8 mouse cellular contexts compared by ENCODE assay signal in genomic region chr9:23462949-23463608, GRCm38 (mm10).
DNase-seq lines count a peak whose midpoint lies in the region; ATAC-seq and TF ChIP-seq lines count a peak whose summit lies in the region.

No protein-coding gene starts in this region.

- no peak overlapping the region for H3K4me2 ChIP-seq in forebrain, embryonic 12.5 days
- H3K4me2 ChIP-seq in midbrain, embryonic 12.5 days (replicated peaks), result no peak overlapping the region

- peaks cover 8% of the 10 kb centered on the region for H3K4me1 ChIP-seq in forebrain, embryonic 12.5 days
- H3K4me1 ChIP-seq in midbrain, embryonic 12.5 days, result peaks cover 4% of the 10 kb centered on the region; the same call in 1 of the 2 replicates

- H3K27ac ChIP-seq in gastrocnemius, adult 2 months, result no peak overlapping the region
- no peak overlapping the region for H3K27ac ChIP-seq in forebrain, embryonic 12.5 days
- no peak overlapping the region for H3K27ac ChIP-seq in midbrain, embryonic 12.5 days (replicated peaks)

- intact Hi-C loops in gastrocnemius, adult 2 months (cut with DNase I), result no loop called here

- no peak overlapping the region for H3K4me3 ChIP-seq in gastrocnemius, adult 2 months
- H3K4me3 ChIP-seq in forebrain, embryonic 12.5 days (replicated peaks), result no peak overlapping the region
- no peak overlapping the region for H3K4me3 ChIP-seq in midbrain, embryonic 12.5 days

- no peaks in the 10 kb centered on the region for H3K9me3 ChIP-seq in forebrain, embryonic 12.5 days
- H3K9me3 ChIP-seq in midbrain, embryonic 12.5 days, result no peaks in the 10 kb centered on the region

- no peak overlapping the region for H3K9ac ChIP-seq in forebrain, embryonic 12.5 days
- H3K9ac ChIP-seq in midbrain, embryonic 12.5 days (replicated peaks), result no peak overlapping the region

- no peaks in the 10 kb centered on the region for H3K27me3 ChIP-seq in forebrain, embryonic 12.5 days
- no peaks in the 10 kb centered on the region; the same call in 1 of the 2 replicates for H3K27me3 ChIP-seq in midbrain, embryonic 12.5 days

- H3K36me3 ChIP-seq in forebrain, embryonic 12.5 days (replicated peaks), result no peaks in the 10 kb centered on the region
- H3K36me3 ChIP-seq in midbrain, embryonic 12.5 days, result no peaks in the 10 kb centered on the region

- peak; percentile 76 for ATAC-seq in forebrain, embryonic 12.5 days (ENCODE audit: low FRiP score)
- peak; percentile 75 for ATAC-seq in midbrain, embryonic 12.5 days (ENCODE audit: low FRiP score, low read depth)

- TF ChIP-seq CTCF in gastrocnemius, adult 2 months (IDR thresholded peaks at IDR 0.05), result peak; percentile 56

- DNase-seq in gastrocnemius, adult 2 months, result no peak
- no peak for DNase-seq in gastrocnemius, adult 18-20 months (ENCODE audit: low spot score)
- DNase-seq in ES-CJ7 (ENCODE audit: low read depth, low spot score), result peak; percentile 25
- peak; percentile 6 to 71 for DNase-seq in layer of hippocampus, adult 18-20 months (ENCODE audit: low spot score in 2 of 2)
- no peak for DNase-seq in thymus, postnatal 25 days
- DNase-seq in cerebellum, adult 18-20 months, result no peak

- 45% methylated on average over 3 of the region's 3 CpGs for WGBS in forebrain, embryonic 12.5 days
- WGBS in midbrain, embryonic 12.5 days, result 55% methylated on average over 3 of the region's 3 CpGs

Comparison
In these comparisons a context has a peak if more than half of its experiments do, and no peak if none do; other contexts are left out.
1. DNase-seq: peak in ES-CJ7 (single experiment) and layer of hippocampus, adult 18-20 months (2 of 2); none in gastrocnemius, adult 2 months (single experiment), gastrocnemius, adult 18-20 months (single experiment), thymus, postnatal 25 days (single experiment) and cerebellum, adult 18-20 months (0 of 2).